In genomic region chr2:178277206-178277605, GRCm38 (mm10) we compare ENCODE assay signal across 9 mouse cellular contexts.
DNase-seq lines count a peak whose midpoint lies in the region; ATAC-seq lines count a peak whose summit lies in the region.
"Had no signal": no experiment of that assay in that cellular context is flagged by ENCODE, and none has a peak within 500 bp of the region (broad histone marks: within the 10 kb centered on the region; RNA-seq: fewer than 3 reads in every experiment).

No protein-coding gene starts in this region.

- no peaks in the 10 kb centered on the region for H3K36me3 ChIP-seq in kidney, embryonic 16.5 days (ENCODE audit: insufficient read depth, low read length)

- no peak overlapping the region for H3K9ac ChIP-seq in kidney, embryonic 16.5 days (replicated peaks; ENCODE audit: low read length)
- H3K9ac ChIP-seq: liver, embryonic 14.5 days had no signal

- H3K4me3 ChIP-seq in kidney, embryonic 16.5 days (ENCODE audit: low read length): no peak overlapping the region

- ATAC-seq in kidney, embryonic 16.5 days (ENCODE audit: low FRiP score, low TSS enrichment): peak; percentile 78
- peak; percentile 81 for ATAC-seq in megakaryocyte progenitor cell, adult 5-6 weeks (replicated peaks; ENCODE audit: poor library complexity)

- DNase-seq in urinary bladder, postnatal 14 days (ENCODE audit: low spot score): peak; percentile 70
- DNase-seq in urinary bladder, adult 2 months (ENCODE audit: low spot score): no peak
- DNase-seq in forelimb bud, embryonic 11.5 days (ENCODE audit: low read depth, low spot score): peak; percentile 76
- no peak for DNase-seq in B cell, adult 2 months
- no peak for DNase-seq in c-Kit-positive CD71-positive TER-119-positive erythroid progenitor cells, embryonic 14.5 days (ENCODE audit: low spot score)
- DNase-seq in cerebellum, postnatal 25 days: no peak

- WGBS in kidney, embryonic 16.5 days: 12% methylated on average over 6 of the region's 6 CpGs

- no peaks in the 10 kb centered on the region for H3K4me1 ChIP-seq in kidney, embryonic 16.5 days (ENCODE audit: insufficient read depth, low read length)

- H3K9me3 ChIP-seq in kidney, embryonic 16.5 days (ENCODE audit: low read length): no peaks in the 10 kb centered on the region

- no peak overlapping the region for H3K27ac ChIP-seq in kidney, embryonic 16.5 days (ENCODE audit: low read length)
- H3K27ac ChIP-seq: liver, embryonic 14.5 days had no signal

- H3K4me2 ChIP-seq in kidney, embryonic 16.5 days (replicated peaks; ENCODE audit: low read depth, low read length): no peak overlapping the region

- no peaks in the 10 kb centered on the region for H3K27me3 ChIP-seq in kidney, embryonic 16.5 days (ENCODE audit: insufficient read depth, low read length)

Comparison
In these comparisons a context has a peak if more than half of its experiments do, and no peak if none do; other contexts are left out.
1. DNase-seq: peak in urinary bladder, postnatal 14 days (single experiment) and forelimb bud, embryonic 11.5 days (single experiment); none in urinary bladder, adult 2 months (single experiment), B cell, adult 2 months (0 of 2), c-Kit-positive CD71-positive TER-119-positive erythroid progenitor cells, embryonic 14.5 days (single experiment) and cerebellum, postnatal 25 days (0 of 2).